Mouse (Mus musculus): ENCODE measurements around the gene Dip2a. TPM values are rescaled to one million over a fixed set of nuclear protein-coding genes. Genes with fewer than 3 reads are reported as not detected.

Gene Dip2a
- polyA plus RNA-seq, 1 experiment from 2014 or later: 8.6 TPM

DNA sequence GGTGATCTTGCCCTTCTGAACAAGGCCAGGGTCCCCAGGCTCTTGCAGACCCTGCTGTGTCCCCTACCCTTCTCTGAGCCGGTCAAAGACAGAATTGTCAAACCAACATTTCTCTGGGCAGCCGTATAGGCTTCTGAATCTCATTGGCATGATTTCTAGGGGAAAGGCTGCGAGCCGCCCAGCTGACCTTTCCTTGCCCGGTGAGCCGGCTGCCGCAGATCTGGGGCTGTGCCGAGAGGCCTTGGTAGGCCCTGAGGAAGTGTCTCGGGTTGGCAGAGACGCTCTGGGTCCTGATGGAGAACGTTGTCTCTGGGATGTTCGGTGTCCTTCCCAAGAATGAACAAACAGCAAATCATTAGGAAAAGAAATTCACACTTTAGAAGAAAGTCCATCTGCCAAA, 8.9 kb upstream of the Dip2a start:
- H3K27me3 ChIP-seq: no peaks in the 10 kb centered on the region
- H3K9ac ChIP-seq: no peak overlapping the region
- no peak overlapping the region for H3K4me2 ChIP-seq
- 95% methylated on average over 12 of the region's 12 CpGs for WGBS
- H3K36me3 ChIP-seq: peaks cover 75% of the 10 kb centered on the region
- H3K4me3 ChIP-seq: no peak overlapping the region
- ATAC-seq (replicated peaks; ENCODE audit: insufficient number of reproducible peaks, insufficient read depth, low FRiP score, low read depth): no peak
- H3K9me3 ChIP-seq (replicated peaks): no peaks in the 10 kb centered on the region
- H3K27ac ChIP-seq: no peak overlapping the region
- no peaks in the 10 kb centered on the region for H3K4me1 ChIP-seq (replicated peaks)

DNA sequence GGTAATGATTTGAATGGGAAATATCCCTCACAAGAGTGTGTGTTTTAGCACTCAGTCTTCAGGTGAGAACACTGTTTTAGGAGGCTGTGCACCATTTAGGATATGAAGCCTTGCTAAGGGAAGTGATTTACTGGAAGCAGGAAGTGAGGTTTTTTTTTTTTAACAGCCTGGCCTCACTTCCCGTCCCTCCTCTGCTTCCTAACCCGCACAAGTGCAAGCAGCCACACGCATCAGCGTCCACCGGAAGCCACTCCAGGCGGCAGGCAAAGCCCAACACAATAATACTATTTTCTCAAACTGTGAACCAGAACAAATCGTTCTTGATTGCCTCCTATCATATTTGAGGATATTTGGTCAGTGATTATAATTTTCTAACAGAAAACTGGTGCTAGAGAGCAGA, 6.9 kb upstream of the Dip2a start:
- H3K4me3 ChIP-seq: no peak overlapping the region
- no peak overlapping the region for H3K4me2 ChIP-seq
- peak overlapping the region; percentile 24; the same call in 1 of the 2 replicates for H3K27ac ChIP-seq
- no peak for ATAC-seq (replicated peaks; ENCODE audit: insufficient number of reproducible peaks, insufficient read depth, low FRiP score, low read depth)
- no peak overlapping the region for H3K9ac ChIP-seq
- H3K27me3 ChIP-seq: no peaks in the 10 kb centered on the region
- no peaks in the 10 kb centered on the region for H3K4me1 ChIP-seq (replicated peaks)
- 67% methylated on average over 7 of the region's 7 CpGs for WGBS
- peaks cover 69% of the 10 kb centered on the region for H3K36me3 ChIP-seq
- H3K9me3 ChIP-seq (replicated peaks): no peaks in the 10 kb centered on the region

DNA sequence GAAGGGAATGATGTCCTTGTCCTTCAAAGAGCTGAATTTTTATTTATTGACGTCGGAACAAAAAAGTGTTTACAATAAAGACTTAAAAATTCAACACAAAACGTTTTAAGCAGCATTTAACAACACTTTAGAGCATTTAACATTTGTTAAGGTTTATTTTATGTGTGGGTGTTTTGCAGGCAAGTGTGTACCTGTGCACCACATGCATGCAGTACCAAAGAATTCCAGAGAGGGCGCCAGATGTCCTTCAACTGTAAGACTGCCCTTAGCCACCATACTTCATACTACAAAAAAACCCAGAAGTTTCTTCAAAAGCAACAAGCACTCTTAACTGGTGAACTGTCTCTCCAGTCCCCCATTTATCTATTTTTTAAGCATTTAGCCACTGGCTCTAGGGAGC, 1.5 kb upstream of the Dip2a start:
- Histone ChIP-seq H3K4me3 (peak overlapping the region; percentile 90), H3K4me1 (replicated peaks) (peaks cover 20% of the 10 kb centered on the region), H3K27me3 (no peaks in the 10 kb centered on the region), H3K36me3 (peaks cover 21% of the 10 kb centered on the region), H3K9me3 (replicated peaks) (no peaks in the 10 kb centered on the region), H3K27ac (peak overlapping the region; percentile 88; the same call in 1 of the 2 replicates), H3K4me2 (peak overlapping the region; percentile 86), H3K9ac (no peak overlapping the region; the same call in 1 of the 2 replicates)
- ATAC-seq (replicated peaks; ENCODE audit: insufficient number of reproducible peaks, insufficient read depth, low FRiP score, low read depth): no peak
- 5% methylated on average over 4 of the region's 4 CpGs for WGBS

DNA sequence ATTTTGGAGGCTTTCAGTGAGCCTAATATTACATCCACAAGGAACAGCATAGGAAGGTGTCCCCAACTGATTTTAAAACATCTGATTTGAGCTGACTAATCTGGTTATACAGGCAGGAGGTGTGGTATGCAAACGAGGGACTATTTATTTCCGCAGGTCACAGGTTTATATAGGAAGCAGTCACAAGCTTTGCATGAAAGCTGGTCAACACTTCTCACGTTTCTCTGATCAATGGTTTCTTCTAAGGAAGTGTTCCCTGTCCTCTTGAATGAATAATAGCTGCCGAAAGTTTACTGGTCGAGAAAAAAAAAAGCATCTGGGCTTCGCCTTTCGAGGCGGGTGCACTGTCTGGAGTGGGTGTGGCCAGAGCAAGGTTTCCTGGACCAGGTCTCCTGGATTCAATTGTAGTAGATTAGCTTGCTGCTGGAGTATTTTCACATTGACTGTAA, 976 bp upstream of the Dip2a start:
- peak overlapping the region; percentile 90 for H3K4me3 ChIP-seq
- peaks cover 20% of the 10 kb centered on the region for H3K4me1 ChIP-seq (replicated peaks)
- H3K9me3 ChIP-seq (replicated peaks): no peaks in the 10 kb centered on the region
- no peaks in the 10 kb centered on the region for H3K27me3 ChIP-seq
- 9% methylated on average over 8 of the region's 8 CpGs for WGBS
- peak overlapping the region; percentile 65 for H3K9ac ChIP-seq
- ATAC-seq (replicated peaks; ENCODE audit: insufficient number of reproducible peaks, insufficient read depth, low FRiP score, low read depth): no peak
- peaks cover 16% of the 10 kb centered on the region for H3K36me3 ChIP-seq
- peak overlapping the region; percentile 86 for H3K4me2 ChIP-seq
- peak overlapping the region; percentile 88 for H3K27ac ChIP-seq

DNA sequence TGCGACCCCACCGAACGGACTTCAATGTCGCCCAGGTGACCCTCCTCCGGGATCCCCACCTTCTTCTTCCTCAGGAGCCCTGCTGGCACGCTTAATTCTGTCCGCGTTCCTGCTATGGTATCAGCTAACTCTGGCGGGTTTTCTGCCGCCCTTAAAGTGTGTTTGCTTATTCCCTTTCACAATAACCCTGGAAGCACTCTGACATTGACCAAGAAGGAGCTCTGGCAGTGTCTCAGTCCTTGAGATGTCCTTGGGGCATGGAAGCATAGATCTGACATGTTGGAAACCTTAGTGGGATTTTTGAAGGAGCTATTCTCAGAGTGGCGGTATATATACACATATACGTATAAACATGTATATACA, 430 bp upstream of the Dip2a start:
- peak overlapping the region; percentile 90 for H3K4me3 ChIP-seq
- peak overlapping the region; percentile 65 for H3K9ac ChIP-seq
- WGBS: 4% methylated on average over 12 of the region's 12 CpGs
- H3K27me3 ChIP-seq: no peaks in the 10 kb centered on the region
- peak overlapping the region; percentile 86 for H3K4me2 ChIP-seq
- no peaks in the 10 kb centered on the region for H3K9me3 ChIP-seq (replicated peaks)
- H3K4me1 ChIP-seq (replicated peaks): peaks cover 20% of the 10 kb centered on the region
- ATAC-seq (replicated peaks; ENCODE audit: insufficient number of reproducible peaks, insufficient read depth, low FRiP score, low read depth): no peak
- H3K36me3 ChIP-seq: peaks cover 12% of the 10 kb centered on the region; the same call in 1 of the 2 replicates
- H3K27ac ChIP-seq: peak overlapping the region; percentile 88

DNA sequence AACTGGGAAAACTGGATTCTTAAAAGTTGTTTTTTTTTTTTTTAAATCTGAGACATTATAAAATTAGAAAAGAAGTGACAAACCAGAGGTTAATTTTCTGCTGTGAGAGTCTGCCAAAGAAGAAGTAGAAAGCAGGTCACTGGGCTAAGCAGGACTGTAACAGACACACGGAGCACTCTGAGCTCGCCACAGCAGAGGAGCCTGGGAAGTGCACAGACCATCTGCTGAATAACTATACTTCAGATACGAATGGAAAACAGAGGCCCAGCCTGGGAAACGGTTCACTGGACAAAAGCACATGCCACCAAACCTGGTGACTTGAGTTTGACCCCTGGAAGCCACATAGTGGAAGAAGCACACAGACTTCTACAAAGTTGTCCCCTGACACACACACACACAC, 10.7 kb downstream of the Dip2a start:
- no peak overlapping the region for H3K4me2 ChIP-seq
- WGBS: 34% methylated on average over 4 of the region's 4 CpGs
- no peaks in the 10 kb centered on the region for H3K27me3 ChIP-seq
- no peak overlapping the region for H3K9ac ChIP-seq
- H3K9me3 ChIP-seq (replicated peaks): no peaks in the 10 kb centered on the region
- no peak for ATAC-seq (replicated peaks; ENCODE audit: insufficient number of reproducible peaks, insufficient read depth, low FRiP score, low read depth)
- H3K4me3 ChIP-seq: no peak overlapping the region
- H3K4me1 ChIP-seq (replicated peaks): peaks cover 11% of the 10 kb centered on the region
- H3K27ac ChIP-seq: no peak overlapping the region
- no peaks in the 10 kb centered on the region for H3K36me3 ChIP-seq

DNA sequence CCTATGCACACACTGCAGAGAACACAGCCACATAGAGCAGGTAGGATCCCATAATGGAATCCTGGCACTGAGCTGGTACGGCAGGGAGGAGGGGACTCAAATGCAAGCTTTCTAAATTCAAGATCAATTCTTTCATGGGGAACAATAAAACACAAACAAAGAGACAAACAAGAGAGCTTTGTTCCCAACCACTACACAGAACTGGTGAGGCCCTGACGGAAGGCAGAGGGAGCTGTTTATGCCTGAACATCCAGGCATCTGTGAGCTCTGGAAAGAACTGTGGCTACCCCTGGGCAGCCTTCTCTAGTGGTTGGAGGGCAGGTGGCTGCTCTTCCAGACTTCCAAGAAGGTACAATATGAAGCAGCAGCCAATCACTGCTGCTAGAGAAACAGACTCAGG, 13.1 kb downstream of the Dip2a start:
- peaks cover 16% of the 10 kb centered on the region for H3K4me1 ChIP-seq (replicated peaks)
- H3K9ac ChIP-seq: no peak overlapping the region
- H3K27me3 ChIP-seq: no peaks in the 10 kb centered on the region
- H3K36me3 ChIP-seq: no peaks in the 10 kb centered on the region
- H3K9me3 ChIP-seq (replicated peaks): no peaks in the 10 kb centered on the region
- H3K4me3 ChIP-seq: no peak overlapping the region
- WGBS: 76% methylated on average over 2 of the region's 2 CpGs
- ATAC-seq (replicated peaks; ENCODE audit: insufficient number of reproducible peaks, insufficient read depth, low FRiP score, low read depth): no peak
- H3K4me2 ChIP-seq: no peak overlapping the region
- no peak overlapping the region for H3K27ac ChIP-seq

DNA sequence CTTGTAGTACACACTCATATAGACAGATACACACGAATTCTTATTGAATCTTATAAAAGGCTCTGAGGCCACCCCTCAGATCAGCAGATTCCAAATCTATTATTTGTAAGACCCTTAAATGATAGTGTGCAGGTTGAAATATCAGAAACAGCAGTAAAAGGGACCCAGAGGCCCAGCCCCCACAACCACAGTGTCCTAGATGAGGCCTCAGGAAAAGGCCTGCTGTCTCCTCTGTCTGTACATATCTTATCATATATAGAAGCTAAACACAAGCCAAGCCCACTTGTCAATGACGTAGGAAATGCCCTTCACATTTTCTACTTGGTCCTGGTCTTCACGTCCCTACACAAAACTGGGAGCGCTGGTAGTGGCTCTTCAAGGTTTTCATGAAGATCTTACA, 16.0 kb downstream of the Dip2a start:
- no peak for ATAC-seq (replicated peaks; ENCODE audit: insufficient number of reproducible peaks, insufficient read depth, low FRiP score, low read depth)
- no peak overlapping the region for H3K4me2 ChIP-seq
- H3K4me3 ChIP-seq: no peak overlapping the region
- no peak overlapping the region for H3K27ac ChIP-seq
- H3K9me3 ChIP-seq (replicated peaks): no peaks in the 10 kb centered on the region
- H3K4me1 ChIP-seq (replicated peaks): peaks cover 11% of the 10 kb centered on the region
- H3K36me3 ChIP-seq: no peaks in the 10 kb centered on the region
- no peaks in the 10 kb centered on the region for H3K27me3 ChIP-seq
- WGBS: 58% methylated on average over 4 of the region's 4 CpGs
- H3K9ac ChIP-seq: no peak overlapping the region

DNA sequence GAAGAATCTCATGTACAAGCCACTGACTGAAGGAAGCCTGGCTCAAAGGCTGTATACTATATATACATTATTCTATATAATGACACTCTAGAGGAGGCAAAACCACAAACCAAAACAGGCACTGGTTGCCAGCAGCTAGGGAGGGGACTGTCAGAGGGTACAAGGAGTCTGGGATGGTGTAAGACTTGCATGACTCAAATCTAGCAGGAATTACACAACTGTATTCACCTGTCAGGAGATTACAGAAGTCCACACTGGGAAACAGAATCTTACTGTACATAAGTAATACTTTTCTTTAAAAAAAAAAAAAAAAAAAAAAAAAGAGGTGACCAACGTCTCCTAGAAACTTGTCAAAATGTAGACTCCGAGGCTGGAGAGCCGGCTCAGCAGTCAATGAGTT, 16.5 kb downstream of the Dip2a start:
- Histone ChIP-seq H3K9me3 (replicated peaks) (no peaks in the 10 kb centered on the region), H3K4me3 (no peak overlapping the region), H3K4me1 (replicated peaks) (peaks cover 11% of the 10 kb centered on the region), H3K36me3 (no peaks in the 10 kb centered on the region), H3K27ac (no peak overlapping the region), H3K9ac (no peak overlapping the region), H3K4me2 (no peak overlapping the region), H3K27me3 (no peaks in the 10 kb centered on the region)
- 76% methylated on average over 3 of the region's 3 CpGs for WGBS
- ATAC-seq (replicated peaks; ENCODE audit: insufficient number of reproducible peaks, insufficient read depth, low FRiP score, low read depth): no peak

DNA sequence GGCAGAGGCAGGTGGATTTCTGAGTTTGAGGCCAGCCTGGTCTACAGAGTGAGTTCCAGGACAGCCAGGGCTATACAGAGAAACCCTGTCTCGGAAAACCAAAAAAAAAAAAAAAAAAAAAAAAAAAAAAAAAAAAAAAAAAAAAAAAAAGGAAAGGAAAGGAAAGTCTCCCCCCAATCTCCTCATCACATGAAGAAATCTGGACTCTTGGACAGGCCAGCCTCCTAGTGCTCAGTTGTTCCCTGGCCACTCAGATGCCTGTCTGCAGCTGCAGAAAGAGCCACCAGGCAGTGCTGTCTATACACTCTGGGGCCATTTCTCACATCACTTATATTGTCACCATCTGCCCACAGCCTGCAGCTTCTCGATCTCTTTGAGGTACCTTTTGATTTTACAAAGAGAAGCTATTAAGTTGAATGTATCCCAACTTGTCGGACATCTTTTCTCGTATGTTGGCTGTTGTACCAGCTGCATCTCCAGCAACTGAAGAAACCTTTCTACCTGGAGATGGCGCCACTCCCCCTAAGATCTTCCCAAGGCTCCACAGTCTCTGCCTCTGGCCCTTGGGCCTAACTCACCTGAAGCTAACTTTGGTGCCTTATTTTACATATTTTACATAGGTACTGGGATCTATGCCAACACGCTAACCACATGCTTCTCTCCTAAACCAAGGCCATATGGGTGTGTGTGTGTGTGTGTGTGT, 18.6 kb downstream of the Dip2a start:
- Histone ChIP-seq H3K4me2 (no peak overlapping the region), H3K9ac (no peak overlapping the region), H3K9me3 (replicated peaks) (no peaks in the 10 kb centered on the region), H3K4me1 (replicated peaks) (peaks cover 11% of the 10 kb centered on the region), H3K36me3 (no peaks in the 10 kb centered on the region), H3K27ac (no peak overlapping the region), H3K27me3 (no peaks in the 10 kb centered on the region), H3K4me3 (no peak overlapping the region)
- WGBS: 82% methylated on average over 6 of the region's 6 CpGs
- ATAC-seq (replicated peaks; ENCODE audit: insufficient number of reproducible peaks, insufficient read depth, low FRiP score, low read depth): no peak

DNA sequence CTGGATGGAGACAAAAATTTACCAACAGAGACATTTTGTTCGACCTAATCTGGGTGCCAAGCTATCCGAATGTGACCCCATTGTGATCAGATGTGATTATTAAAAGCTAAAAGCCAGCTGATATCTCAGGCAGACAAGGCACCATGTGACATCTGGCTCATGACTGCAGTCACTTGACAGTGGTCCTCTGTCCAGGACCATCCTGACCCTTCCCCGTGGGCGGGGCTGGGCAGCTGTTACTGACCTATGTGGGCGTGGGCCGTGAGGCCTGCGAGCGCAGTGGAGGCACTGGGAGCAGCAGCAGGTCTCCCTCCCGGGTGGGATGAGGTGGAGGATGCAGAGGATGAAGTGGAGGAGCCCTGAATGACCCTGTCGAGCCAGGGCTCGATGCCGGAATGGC, 27.5 kb downstream of the Dip2a start:
- Histone ChIP-seq H3K4me1 (replicated peaks) (0 out of 2 replicates have a peak, but pooled peaks cover 4% of the 10 kb centered on the region), H3K4me3 (no peak overlapping the region), H3K36me3 (peaks cover 37% of the 10 kb centered on the region), H3K27ac (no peak overlapping the region), H3K27me3 (no peaks in the 10 kb centered on the region), H3K4me2 (no peak overlapping the region), H3K9ac (no peak overlapping the region), H3K9me3 (replicated peaks) (no peaks in the 10 kb centered on the region)
- WGBS: 83% methylated on average over 12 of the region's 12 CpGs
- ATAC-seq (replicated peaks; ENCODE audit: insufficient number of reproducible peaks, insufficient read depth, low FRiP score, low read depth): no peak

DNA sequence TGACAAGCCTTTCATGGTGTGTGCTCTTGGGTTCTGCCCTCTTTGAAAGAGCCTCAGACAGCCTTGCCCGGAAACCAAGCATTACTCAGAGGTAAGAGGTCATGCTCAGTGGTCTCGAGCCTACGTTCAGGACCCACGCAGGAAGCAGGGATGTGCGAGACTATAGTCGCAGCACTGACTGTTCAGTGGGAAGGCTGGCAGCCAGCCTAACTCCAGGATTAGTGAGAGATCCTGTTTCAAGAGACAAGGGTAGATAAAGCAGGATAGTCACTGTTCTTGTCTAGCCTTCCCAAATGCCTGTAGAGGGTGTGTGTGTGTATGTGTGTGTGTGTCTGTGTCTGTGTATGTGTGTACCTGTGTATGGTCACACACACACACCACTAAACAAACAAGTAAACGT, 28.9 kb downstream of the Dip2a start:
- 0 out of 2 replicates have a peak, but pooled peaks cover 4% of the 10 kb centered on the region for H3K4me1 ChIP-seq (replicated peaks)
- H3K4me3 ChIP-seq: no peak overlapping the region
- H3K27ac ChIP-seq: no peak overlapping the region
- no peaks in the 10 kb centered on the region for H3K9me3 ChIP-seq (replicated peaks)
- no peaks in the 10 kb centered on the region for H3K27me3 ChIP-seq
- peaks cover 42% of the 10 kb centered on the region for H3K36me3 ChIP-seq
- no peak overlapping the region for H3K4me2 ChIP-seq
- ATAC-seq (replicated peaks; ENCODE audit: insufficient number of reproducible peaks, insufficient read depth, low FRiP score, low read depth): no peak
- no peak overlapping the region for H3K9ac ChIP-seq
- WGBS: 56% methylated on average over 7 of the region's 7 CpGs
